Mouse (Mus musculus): Measurements from ENCODE around the gene Trim16. TPM values are rescaled to one million over a fixed set of nuclear protein-coding genes. Genes with fewer than 3 reads are reported as not detected.

Trim16 gene
- polyA plus RNA-seq, 1 experiment from 2014 or later, result 9.5 TPM

- H3K4me1 ChIP-seq (ENCODE audit: control insufficient read depth, insufficient read depth, low read length), result no peaks in the 10 kb centered on the region
- no peak overlapping the region for H3K4me3 ChIP-seq (ENCODE audit: low read depth, low read length)
- H3K27ac ChIP-seq (ENCODE audit: low read depth, low read length), result no peak overlapping the region
- H3K27me3 ChIP-seq (ENCODE audit: control insufficient read depth, insufficient read depth, low read length), result no peaks in the 10 kb centered on the region
- H3K4me2 ChIP-seq (ENCODE audit: low read depth, low read length), result no peak overlapping the region
- no peak for ATAC-seq (ENCODE audit: low read depth)
- no peaks in the 10 kb centered on the region for H3K36me3 ChIP-seq (ENCODE audit: control insufficient read depth, insufficient read depth, low read length)
- no peaks in the 10 kb centered on the region for H3K9me3 ChIP-seq (ENCODE audit: control insufficient read depth, low read length)
- WGBS, result 75% methylated on average over 6 of the region's 6 CpGs
- no peak overlapping the region for H3K9ac ChIP-seq (replicated peaks; ENCODE audit: low read depth, low read length)
Observed at GRCm38 (mm10) chr11:62813970-62814624, 5.9 kb upstream of the Trim16 start.

- H3K36me3 ChIP-seq (ENCODE audit: control insufficient read depth, insufficient read depth, low read length), result no peaks in the 10 kb centered on the region
- H3K9ac ChIP-seq (replicated peaks; ENCODE audit: low read depth, low read length), result no peak overlapping the region
- ATAC-seq (ENCODE audit: low read depth), result no peak
- H3K9me3 ChIP-seq (ENCODE audit: control insufficient read depth, low read length), result no peaks in the 10 kb centered on the region
- H3K27me3 ChIP-seq (ENCODE audit: control insufficient read depth, insufficient read depth, low read length), result no peaks in the 10 kb centered on the region
- H3K4me2 ChIP-seq (ENCODE audit: low read depth, low read length), result no peak overlapping the region
- H3K4me3 ChIP-seq (ENCODE audit: low read depth, low read length), result no peak overlapping the region
- WGBS, result 68% methylated on average over 4 of the region's 4 CpGs
- no peak overlapping the region for H3K27ac ChIP-seq (ENCODE audit: low read depth, low read length)
- H3K4me1 ChIP-seq (ENCODE audit: control insufficient read depth, insufficient read depth, low read length), result no peaks in the 10 kb centered on the region
Observed at GRCm38 (mm10) chr11:62814625-62815024, 5.4 kb upstream of the Trim16 start.

- WGBS, result 96% methylated on average over 1 of the region's 1 CpGs
- ATAC-seq (ENCODE audit: low read depth), result no peak
- Histone ChIP-seq H3K4me2 (ENCODE audit: low read depth, low read length) (no peak overlapping the region), H3K27ac (ENCODE audit: low read depth, low read length) (no peak overlapping the region), H3K36me3 (ENCODE audit: control insufficient read depth, insufficient read depth, low read length) (no peaks in the 10 kb centered on the region), H3K27me3 (ENCODE audit: control insufficient read depth, insufficient read depth, low read length) (no peaks in the 10 kb centered on the region), H3K4me3 (ENCODE audit: low read depth, low read length) (no peak overlapping the region), H3K4me1 (ENCODE audit: control insufficient read depth, insufficient read depth, low read length) (peaks cover 1% of the 10 kb centered on the region; the same call in 1 of the 2 replicates), H3K9ac (replicated peaks; ENCODE audit: low read depth, low read length) (no peak overlapping the region), H3K9me3 (ENCODE audit: control insufficient read depth, low read length) (no peaks in the 10 kb centered on the region)
Observed at GRCm38 (mm10) chr11:62815438-62815837, 4.6 kb upstream of the Trim16 start.

DNA sequence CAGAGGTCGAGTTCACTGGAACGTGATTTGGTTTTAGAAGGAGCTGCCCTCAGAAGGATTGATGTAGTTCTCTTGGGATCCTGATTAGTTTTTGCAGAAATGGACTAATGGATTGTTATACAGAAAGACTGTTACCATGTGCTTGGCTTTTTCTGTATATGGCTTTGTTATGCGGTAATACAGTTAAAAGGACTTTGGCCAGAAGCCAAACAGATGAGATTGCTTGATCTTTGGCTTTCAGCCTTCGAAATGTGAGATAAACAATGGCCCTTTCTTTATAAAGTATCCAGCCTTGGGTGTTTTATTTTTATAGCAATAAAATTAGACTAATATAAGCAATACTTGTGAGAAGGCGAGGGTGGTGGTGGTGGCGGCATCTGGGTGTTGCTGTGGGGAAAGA lies 3.4 kb upstream of the Trim16 start:
- WGBS, result 59% methylated on average over 6 of the region's 6 CpGs
- H3K27ac ChIP-seq (ENCODE audit: low read depth, low read length), result no peak overlapping the region
- H3K4me2 ChIP-seq (ENCODE audit: low read depth, low read length), result no peak overlapping the region
- H3K9me3 ChIP-seq (ENCODE audit: control insufficient read depth, low read length), result no peaks in the 10 kb centered on the region
- H3K4me3 ChIP-seq (ENCODE audit: low read depth, low read length), result no peak overlapping the region
- no peak for ATAC-seq (ENCODE audit: low read depth)
- no peak overlapping the region for H3K9ac ChIP-seq (replicated peaks; ENCODE audit: low read depth, low read length)
- H3K36me3 ChIP-seq (ENCODE audit: control insufficient read depth, insufficient read depth, low read length), result no peaks in the 10 kb centered on the region
- H3K4me1 ChIP-seq (ENCODE audit: control insufficient read depth, insufficient read depth, low read length), result peaks cover 7% of the 10 kb centered on the region; the same call in 1 of the 2 replicates
- no peaks in the 10 kb centered on the region for H3K27me3 ChIP-seq (ENCODE audit: control insufficient read depth, insufficient read depth, low read length)

DNA sequence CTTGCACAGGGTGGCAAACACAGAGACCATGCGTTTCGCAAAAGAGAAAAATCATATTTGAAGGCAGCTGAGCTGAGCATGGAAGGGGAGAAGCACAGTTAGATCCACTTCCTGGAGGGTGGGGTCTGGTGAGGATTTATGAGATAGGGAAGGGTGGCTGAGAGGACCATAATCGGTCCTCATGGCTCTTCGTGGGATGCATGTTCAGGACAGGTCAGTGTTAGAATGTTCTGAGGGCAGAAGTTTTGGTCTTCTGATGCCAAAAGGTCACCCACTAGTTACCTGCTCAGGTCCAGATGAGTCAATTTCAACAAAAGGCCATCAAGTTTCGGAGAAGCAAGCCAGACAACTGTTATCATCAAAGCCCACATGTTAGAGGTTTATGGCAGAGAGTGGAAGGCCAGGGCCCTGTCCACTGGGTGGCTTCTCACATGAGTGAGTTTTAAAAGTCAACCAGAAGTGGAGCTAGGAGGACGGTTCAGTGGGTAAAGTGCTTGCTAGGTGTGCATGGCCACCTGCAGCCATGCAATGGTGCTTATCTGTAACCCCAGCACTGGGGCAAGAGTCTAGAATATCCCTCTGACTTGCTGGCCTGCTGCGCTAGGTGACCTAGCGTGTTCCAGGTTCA lies 858 bp upstream of the Trim16 start:
- Histone ChIP-seq H3K36me3 (ENCODE audit: control insufficient read depth, insufficient read depth, low read length) (no peaks in the 10 kb centered on the region), H3K9ac (replicated peaks; ENCODE audit: low read depth, low read length) (no peak overlapping the region), H3K4me3 (ENCODE audit: low read depth, low read length) (no peak overlapping the region), H3K9me3 (ENCODE audit: control insufficient read depth, low read length) (no peaks in the 10 kb centered on the region), H3K27ac (ENCODE audit: low read depth, low read length) (no peak overlapping the region), H3K4me2 (ENCODE audit: low read depth, low read length) (no peak overlapping the region), H3K27me3 (ENCODE audit: control insufficient read depth, insufficient read depth, low read length) (no peaks in the 10 kb centered on the region), H3K4me1 (ENCODE audit: control insufficient read depth, insufficient read depth, low read length) (peaks cover 7% of the 10 kb centered on the region; the same call in 1 of the 2 replicates)
- WGBS, result 88% methylated on average over 8 of the region's 8 CpGs
- no peak for ATAC-seq (ENCODE audit: low read depth)

GRCm38 (mm10) chr11:62820661-62821437 lies 818 bp downstream of the Trim16 start:
- WGBS, result 15% methylated on average over 16 of the region's 16 CpGs
- peak overlapping the region; percentile 51 for H3K9ac ChIP-seq (replicated peaks; ENCODE audit: low read depth, low read length)
- H3K4me2 ChIP-seq (ENCODE audit: low read depth, low read length), result peak overlapping the region; percentile 78

DNA sequence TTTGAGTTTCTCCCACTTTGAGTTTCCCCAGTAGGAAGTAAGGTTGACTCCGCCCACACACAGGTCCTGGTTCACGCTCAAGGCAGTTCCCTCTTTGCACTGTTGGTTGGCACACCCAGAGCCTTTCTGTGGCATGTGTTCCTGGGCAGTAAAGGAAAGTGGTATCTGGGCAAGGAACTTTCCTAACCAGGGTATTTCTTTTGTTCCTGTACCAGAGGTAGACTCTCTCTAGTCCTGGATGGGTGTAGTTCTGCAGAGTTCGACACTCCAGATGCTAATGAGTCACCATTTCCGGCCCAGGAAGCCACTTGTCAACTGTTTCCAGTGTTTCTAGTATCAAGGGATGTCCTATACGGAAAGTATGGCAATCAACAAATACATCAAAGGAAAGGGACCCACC lies 1.9 kb downstream of the Trim16 start:
- Histone ChIP-seq H3K27ac (ENCODE audit: low read depth, low read length) (no peak overlapping the region), H3K9ac (replicated peaks; ENCODE audit: low read depth, low read length) (no peak overlapping the region), H3K9me3 (ENCODE audit: control insufficient read depth, low read length) (no peaks in the 10 kb centered on the region), H3K27me3 (ENCODE audit: control insufficient read depth, insufficient read depth, low read length) (no peaks in the 10 kb centered on the region), H3K4me3 (ENCODE audit: low read depth, low read length) (peak overlapping the region; percentile 2; the same call in 1 of the 2 replicates), H3K4me1 (ENCODE audit: control insufficient read depth, insufficient read depth, low read length) (peaks cover 7% of the 10 kb centered on the region; the same call in 1 of the 2 replicates), H3K4me2 (ENCODE audit: low read depth, low read length) (peak overlapping the region; percentile 33), H3K36me3 (ENCODE audit: control insufficient read depth, insufficient read depth, low read length) (no peaks in the 10 kb centered on the region)
- no peak for ATAC-seq (ENCODE audit: low read depth)
- WGBS, result 81% methylated on average over 5 of the region's 5 CpGs

More at GRCm38 (mm10) chr11:62820661-62821437, 818 bp downstream of the Trim16 start:
- Histone ChIP-seq H3K27ac (ENCODE audit: low read depth, low read length) (peak overlapping the region; percentile 44; the same call in 1 of the 2 replicates), H3K27me3 (ENCODE audit: control insufficient read depth, insufficient read depth, low read length) (no peaks in the 10 kb centered on the region), H3K4me1 (ENCODE audit: control insufficient read depth, insufficient read depth, low read length) (peaks cover 7% of the 10 kb centered on the region; the same call in 1 of the 2 replicates), H3K36me3 (ENCODE audit: control insufficient read depth, insufficient read depth, low read length) (no peaks in the 10 kb centered on the region), H3K9me3 (ENCODE audit: control insufficient read depth, low read length) (no peaks in the 10 kb centered on the region), H3K4me3 (ENCODE audit: low read depth, low read length) (peak overlapping the region; percentile 42)
- peak; percentile 47 for ATAC-seq (ENCODE audit: low read depth)

- Histone ChIP-seq H3K4me1 (ENCODE audit: control insufficient read depth, insufficient read depth, low read length) (peaks cover 7% of the 10 kb centered on the region; the same call in 1 of the 2 replicates), H3K27ac (ENCODE audit: low read depth, low read length) (no peak overlapping the region), H3K9me3 (ENCODE audit: control insufficient read depth, low read length) (no peaks in the 10 kb centered on the region), H3K27me3 (ENCODE audit: control insufficient read depth, insufficient read depth, low read length) (no peaks in the 10 kb centered on the region), H3K9ac (replicated peaks; ENCODE audit: low read depth, low read length) (no peak overlapping the region), H3K36me3 (ENCODE audit: control insufficient read depth, insufficient read depth, low read length) (no peaks in the 10 kb centered on the region), H3K4me3 (ENCODE audit: low read depth, low read length) (no peak overlapping the region), H3K4me2 (ENCODE audit: low read depth, low read length) (no peak overlapping the region)
- WGBS, result 78% methylated on average over 7 of the region's 7 CpGs
- no peak for ATAC-seq (ENCODE audit: low read depth)
Observed at GRCm38 (mm10) chr11:62824211-62824610, 4.2 kb downstream of the Trim16 start.
